Mouse (Mus musculus) liver, embryonic 18 days (tissue): Measurements from ENCODE around the gene Mrpl23. TPM values are rescaled to one million over a fixed set of nuclear protein-coding genes. Genes with fewer than 3 reads are reported as not detected.

Experiments
- polyA plus RNA-seq: library from polyadenylated mRNA; depleted of rRNA; stranded (reverse); fragments of >200 nt; gene quantifications from 2 replicates; pipeline ENCODE4 v1.2.3, GENCODE M21; 2012; rRNA removed

The Mrpl23 gene
- 49.6 and 60.9 TPM in 2 replicates for polyA plus RNA-seq

GRCm38 (mm10) chr7:142532671-142533058 lies at the start of gene Mrpl23:
TSS of gene Mrpl23 (plus strand) at chr7:142532686.

GRCm38 (mm10) chr7:142498575-142498974 lies 33.9 kb upstream of the Mrpl23 start, which contains the start of gene Tnnt3:
TSS of gene Tnnt3 (plus strand) at chr7:142498836.

Other genes with a start within 250 kb of the Mrpl23 start
- not detected in 2 replicates for gene Krtap5-1, start 235.6 kb upstream of the Mrpl23 start, polyA plus RNA-seq
- gene Krtap5-4, start 229.1 kb upstream of the Mrpl23 start, polyA plus RNA-seq = not detected in 2 replicates
- 1.9 and 2.0 TPM in 2 replicates for gene Ifitm10, start 158.9 kb upstream of the Mrpl23 start, polyA plus RNA-seq
- gene Gm49369, start 150.0 kb upstream of the Mrpl23 start, polyA plus RNA-seq = 0.48 and 0.60 TPM in 2 replicates
- gene Ctsd, start 144.6 kb upstream of the Mrpl23 start, polyA plus RNA-seq = 286 and 330 TPM in 2 replicates
- 0.16 and 0.24 TPM in 2 replicates for gene Syt8, start 97.8 kb upstream of the Mrpl23 start, polyA plus RNA-seq
- gene Tnni2, start 90.9 kb upstream of the Mrpl23 start, polyA plus RNA-seq = 1.7 and 3.1 TPM in 2 replicates
- 31.6 and 34.6 TPM in 2 replicates for gene Lsp1, start 71.9 kb upstream of the Mrpl23 start, polyA plus RNA-seq
- gene Tnnt3, start 33.9 kb upstream of the Mrpl23 start, polyA plus RNA-seq = 0.22 and 0.99 TPM in 2 replicates
- 2,586 and 2,595 TPM in 2 replicates for gene Igf2, start 134.1 kb downstream of the Mrpl23 start, polyA plus RNA-seq
- 0.02 TPM in 2 replicates for gene Gm49394, start 137.3 kb downstream of the Mrpl23 start, polyA plus RNA-seq
- 3.0 TPM in 1 of 2 replicates, not detected in the other for gene Ins2, start 210.7 kb downstream of the Mrpl23 start, polyA plus RNA-seq